Mouse (Mus musculus): ENCODE results near the gene Smtnl2. TPM values are rescaled to one million over a fixed set of nuclear protein-coding genes. Genes with fewer than 3 reads are reported as not detected.

The Smtnl2 gene
- polyA plus RNA-seq, 1 experiment from 2014 or later: 2.9 TPM

GRCm38 (mm10) chr11:72397811-72398525 is 13.5 kb downstream of the Smtnl2 start:
- Histone ChIP-seq H3K9me3 (ENCODE audit: control insufficient read depth, low read length) (no peaks in the 10 kb centered on the region), H3K4me1 (ENCODE audit: control insufficient read depth, insufficient read depth, low read length) (no peaks in the 10 kb centered on the region), H3K27me3 (ENCODE audit: control insufficient read depth, insufficient read depth, low read length) (no peaks in the 10 kb centered on the region), H3K36me3 (ENCODE audit: control insufficient read depth, insufficient read depth, low read length) (no peaks in the 10 kb centered on the region), H3K9ac (replicated peaks; ENCODE audit: low read length) (no peak overlapping the region), H3K4me3 (replicated peaks; ENCODE audit: low read depth, low read length) (no peak overlapping the region), H3K27ac (replicated peaks; ENCODE audit: low read depth, low read length) (no peak overlapping the region), H3K4me2 (ENCODE audit: low read length) (no peak overlapping the region)
- DNase-seq (no peak), ATAC-seq (ENCODE audit: low FRiP score, low TSS enrichment) (no peak)
- 84% methylated on average over 8 of the region's 8 CpGs for WGBS

DNA sequence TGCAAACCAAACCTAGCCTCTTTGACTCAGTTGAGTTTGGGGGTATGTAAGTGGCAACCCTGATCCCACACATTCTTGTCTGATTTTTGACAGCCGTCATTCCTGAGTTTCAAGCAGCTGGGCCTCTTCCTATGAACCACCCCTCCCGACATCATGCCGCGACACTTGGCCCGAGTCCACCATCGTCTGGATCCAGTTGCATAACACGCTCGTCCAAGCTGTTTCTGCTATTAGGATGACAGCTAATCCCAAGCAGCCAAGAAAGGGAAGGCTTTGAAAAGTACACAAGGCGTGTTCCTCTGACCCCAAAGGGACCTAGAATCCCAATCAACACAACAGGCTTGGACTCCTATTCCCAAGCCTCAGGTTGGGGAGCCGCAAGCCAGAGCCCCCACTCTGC is 14.4 kb downstream of the Smtnl2 start:
- 83% methylated on average over 10 of the region's 10 CpGs for WGBS
- H3K36me3 ChIP-seq (ENCODE audit: control insufficient read depth, insufficient read depth, low read length): no peaks in the 10 kb centered on the region
- no peak overlapping the region for H3K9ac ChIP-seq (replicated peaks; ENCODE audit: low read length)
- no peak overlapping the region for H3K27ac ChIP-seq (replicated peaks; ENCODE audit: low read depth, low read length)
- DNase-seq: no peak
- no peaks in the 10 kb centered on the region for H3K9me3 ChIP-seq (ENCODE audit: control insufficient read depth, low read length)
- no peak overlapping the region for H3K4me2 ChIP-seq (ENCODE audit: low read length)
- H3K4me1 ChIP-seq (ENCODE audit: control insufficient read depth, insufficient read depth, low read length): no peaks in the 10 kb centered on the region
- ATAC-seq (ENCODE audit: low FRiP score, low TSS enrichment): no peak
- H3K27me3 ChIP-seq (ENCODE audit: control insufficient read depth, insufficient read depth, low read length): no peaks in the 10 kb centered on the region
- no peak overlapping the region for H3K4me3 ChIP-seq (replicated peaks; ENCODE audit: low read depth, low read length)

- Histone ChIP-seq H3K27ac (replicated peaks; ENCODE audit: low read depth, low read length) (no peak overlapping the region), H3K4me3 (replicated peaks; ENCODE audit: low read depth, low read length) (no peak overlapping the region), H3K9ac (replicated peaks; ENCODE audit: low read length) (no peak overlapping the region), H3K36me3 (ENCODE audit: control insufficient read depth, insufficient read depth, low read length) (no peaks in the 10 kb centered on the region), H3K4me1 (ENCODE audit: control insufficient read depth, insufficient read depth, low read length) (no peaks in the 10 kb centered on the region), H3K4me2 (ENCODE audit: low read length) (no peak overlapping the region), H3K9me3 (ENCODE audit: control insufficient read depth, low read length) (no peaks in the 10 kb centered on the region), H3K27me3 (ENCODE audit: control insufficient read depth, insufficient read depth, low read length) (no peaks in the 10 kb centered on the region)
- no peak for ATAC-seq (ENCODE audit: low FRiP score, low TSS enrichment)
- 90% methylated on average over 7 of the region's 7 CpGs for WGBS
- no peak for DNase-seq
These were observed 14.9 kb downstream of the Smtnl2 start for GRCm38 (mm10) chr11:72396621-72397020.

- Histone ChIP-seq H3K27me3 (ENCODE audit: control insufficient read depth, insufficient read depth, low read length) (no peaks in the 10 kb centered on the region), H3K27ac (replicated peaks; ENCODE audit: low read depth, low read length) (no peak overlapping the region), H3K4me3 (replicated peaks; ENCODE audit: low read depth, low read length) (no peak overlapping the region), H3K36me3 (ENCODE audit: control insufficient read depth, insufficient read depth, low read length) (no peaks in the 10 kb centered on the region), H3K9ac (replicated peaks; ENCODE audit: low read length) (no peak overlapping the region), H3K4me2 (ENCODE audit: low read length) (no peak overlapping the region), H3K4me1 (ENCODE audit: control insufficient read depth, insufficient read depth, low read length) (no peaks in the 10 kb centered on the region), H3K9me3 (ENCODE audit: control insufficient read depth, low read length) (no peaks in the 10 kb centered on the region)
- ATAC-seq (ENCODE audit: low FRiP score, low TSS enrichment): no peak
- 88% methylated on average over 6 of the region's 6 CpGs for WGBS
- no peak for DNase-seq
These were observed 15.9 kb downstream of the Smtnl2 start for GRCm38 (mm10) chr11:72395652-72396051.

GRCm38 (mm10) chr11:72394694-72395093 is 16.8 kb downstream of the Smtnl2 start:
- H3K27ac ChIP-seq (replicated peaks; ENCODE audit: low read depth, low read length): no peak overlapping the region
- H3K36me3 ChIP-seq (ENCODE audit: control insufficient read depth, insufficient read depth, low read length): no peaks in the 10 kb centered on the region
- no peak overlapping the region for H3K4me2 ChIP-seq (ENCODE audit: low read length)
- ATAC-seq (ENCODE audit: low FRiP score, low TSS enrichment) (no peak), DNase-seq (no peak)
- H3K27me3 ChIP-seq (ENCODE audit: control insufficient read depth, insufficient read depth, low read length): no peaks in the 10 kb centered on the region
- no peak overlapping the region for H3K4me3 ChIP-seq (replicated peaks; ENCODE audit: low read depth, low read length)
- 77% methylated on average over 2 of the region's 2 CpGs for WGBS
- no peak overlapping the region for H3K9ac ChIP-seq (replicated peaks; ENCODE audit: low read length)
- no peaks in the 10 kb centered on the region for H3K9me3 ChIP-seq (ENCODE audit: control insufficient read depth, low read length)
- H3K4me1 ChIP-seq (ENCODE audit: control insufficient read depth, insufficient read depth, low read length): no peaks in the 10 kb centered on the region

DNA sequence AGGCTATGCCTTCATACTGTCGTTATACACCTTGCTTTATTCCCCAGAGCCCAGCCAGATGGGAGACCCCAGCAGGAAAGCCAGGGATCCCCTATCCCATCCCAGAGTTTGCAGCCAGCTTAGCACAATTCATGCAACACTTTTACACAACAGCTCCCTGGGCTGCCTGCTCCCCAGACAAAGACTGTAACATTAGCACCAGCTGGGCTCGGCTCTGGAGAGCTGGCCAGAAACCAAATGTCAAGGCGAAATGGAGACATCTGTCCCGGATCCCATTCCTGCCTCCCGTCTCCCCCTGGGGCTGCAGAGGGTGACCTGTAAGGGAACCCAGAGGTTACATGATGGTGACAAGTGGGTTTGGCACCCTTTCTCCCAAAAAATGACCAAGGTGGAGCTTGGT is 17.8 kb downstream of the Smtnl2 start:
- Histone ChIP-seq H3K27me3 (ENCODE audit: control insufficient read depth, insufficient read depth, low read length) (no peaks in the 10 kb centered on the region), H3K9me3 (ENCODE audit: control insufficient read depth, low read length) (no peaks in the 10 kb centered on the region), H3K9ac (replicated peaks; ENCODE audit: low read length) (no peak overlapping the region), H3K27ac (replicated peaks; ENCODE audit: low read depth, low read length) (no peak overlapping the region), H3K4me3 (replicated peaks; ENCODE audit: low read depth, low read length) (no peak overlapping the region), H3K4me2 (ENCODE audit: low read length) (no peak overlapping the region), H3K4me1 (ENCODE audit: control insufficient read depth, insufficient read depth, low read length) (no peaks in the 10 kb centered on the region), H3K36me3 (ENCODE audit: control insufficient read depth, insufficient read depth, low read length) (no peaks in the 10 kb centered on the region)
- WGBS: 50% methylated on average over 5 of the region's 5 CpGs
- DNase-seq (peak; percentile 37), ATAC-seq (ENCODE audit: low FRiP score, low TSS enrichment) (no peak)

GRCm38 (mm10) chr11:72393243-72393642 is 18.3 kb downstream of the Smtnl2 start:
- Histone ChIP-seq H3K9ac (replicated peaks; ENCODE audit: low read length) (no peak overlapping the region), H3K27ac (replicated peaks; ENCODE audit: low read depth, low read length) (no peak overlapping the region), H3K27me3 (ENCODE audit: control insufficient read depth, insufficient read depth, low read length) (no peaks in the 10 kb centered on the region), H3K4me1 (ENCODE audit: control insufficient read depth, insufficient read depth, low read length) (no peaks in the 10 kb centered on the region), H3K9me3 (ENCODE audit: control insufficient read depth, low read length) (no peaks in the 10 kb centered on the region), H3K4me2 (ENCODE audit: low read length) (no peak overlapping the region), H3K36me3 (ENCODE audit: control insufficient read depth, insufficient read depth, low read length) (no peaks in the 10 kb centered on the region), H3K4me3 (replicated peaks; ENCODE audit: low read depth, low read length) (no peak overlapping the region)
- DNase-seq: no peak
- 91% methylated on average over 3 of the region's 3 CpGs for WGBS
- ATAC-seq (ENCODE audit: low FRiP score, low TSS enrichment): no peak

- H3K4me1 ChIP-seq (ENCODE audit: control insufficient read depth, insufficient read depth, low read length): no peaks in the 10 kb centered on the region
- no peak overlapping the region for H3K4me2 ChIP-seq (ENCODE audit: low read length)
- no peaks in the 10 kb centered on the region for H3K36me3 ChIP-seq (ENCODE audit: control insufficient read depth, insufficient read depth, low read length)
- WGBS: 93% methylated on average over 13 of the region's 13 CpGs
- DNase-seq: no peak
- no peaks in the 10 kb centered on the region for H3K27me3 ChIP-seq (ENCODE audit: control insufficient read depth, insufficient read depth, low read length)
- H3K9me3 ChIP-seq (ENCODE audit: control insufficient read depth, low read length): no peaks in the 10 kb centered on the region
- ATAC-seq (ENCODE audit: low FRiP score, low TSS enrichment): no peak
- no peak overlapping the region for H3K27ac ChIP-seq (replicated peaks; ENCODE audit: low read depth, low read length)
- H3K4me3 ChIP-seq (replicated peaks; ENCODE audit: low read depth, low read length): no peak overlapping the region
- H3K9ac ChIP-seq (replicated peaks; ENCODE audit: low read length): no peak overlapping the region
These were observed 20.3 kb downstream of the Smtnl2 start for GRCm38 (mm10) chr11:72391181-72391580.

DNA sequence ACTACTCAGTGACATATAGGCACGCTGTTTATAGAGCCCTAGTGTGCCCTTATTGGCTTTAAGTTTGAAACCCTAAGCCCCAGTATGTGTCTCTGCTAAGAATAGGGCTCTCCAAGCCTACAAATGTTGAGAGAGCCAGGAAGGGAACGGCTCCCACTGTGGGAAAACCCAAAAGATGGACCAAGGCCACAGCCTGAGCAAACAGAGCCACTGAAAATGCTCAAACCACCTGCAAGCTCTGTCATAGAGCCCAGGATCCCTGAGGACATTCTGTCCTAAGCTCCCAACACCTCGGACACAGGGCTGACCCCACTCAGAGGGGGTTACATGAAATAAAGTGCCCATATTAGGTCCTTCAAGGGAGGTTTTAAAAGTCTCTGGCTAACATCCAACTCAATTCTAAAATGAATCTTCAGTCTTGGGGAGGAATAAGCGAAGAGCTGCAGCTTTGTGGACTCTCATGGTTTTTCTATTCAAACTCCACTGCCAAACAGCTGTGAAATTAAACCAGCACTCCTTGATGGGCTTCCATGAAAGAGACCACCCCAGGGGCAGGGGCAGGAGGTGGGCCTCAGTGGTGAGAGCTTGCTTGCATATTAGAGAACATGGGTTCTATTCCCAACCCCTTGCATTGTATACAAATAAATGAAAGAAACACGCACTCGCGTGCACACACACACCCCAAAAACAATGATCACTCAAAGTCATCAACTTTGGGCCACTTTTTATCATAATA is 21.9 kb downstream of the Smtnl2 start:
- Histone ChIP-seq H3K27ac (replicated peaks; ENCODE audit: low read depth, low read length) (no peak overlapping the region), H3K4me1 (ENCODE audit: control insufficient read depth, insufficient read depth, low read length) (no peaks in the 10 kb centered on the region), H3K9me3 (ENCODE audit: control insufficient read depth, low read length) (no peaks in the 10 kb centered on the region), H3K36me3 (ENCODE audit: control insufficient read depth, insufficient read depth, low read length) (no peaks in the 10 kb centered on the region), H3K4me2 (ENCODE audit: low read length) (no peak overlapping the region), H3K4me3 (replicated peaks; ENCODE audit: low read depth, low read length) (no peak overlapping the region), H3K9ac (replicated peaks; ENCODE audit: low read length) (no peak overlapping the region), H3K27me3 (ENCODE audit: control insufficient read depth, insufficient read depth, low read length) (no peaks in the 10 kb centered on the region)
- ATAC-seq (ENCODE audit: low FRiP score, low TSS enrichment) (no peak), DNase-seq (no peak)
- WGBS: 92% methylated on average over 7 of the region's 7 CpGs
